Mouse (Mus musculus) heart, embryonic 14.5 days (tissue): ENCODE measurements around the gene Mdm2. TPM values are rescaled to one million over a fixed set of nuclear protein-coding genes. Genes with fewer than 3 reads are reported as not detected.
A peak's percentile ranks its signal among the peaks of the same experiment; 100 is the strongest.

Experiments
- ATAC-seq: fragments of 200-750 bp; cut with Nextera tagmentation; 2 replicates; pipeline ENCODE4 v1.8.0; 2017; ENCODE audit warnings: low read depth, moderate TSS enrichment; ENCODE audit not compliant: insufficient number of reproducible peaks, insufficient read depth, low FRiP score
- H3K27ac ChIP-seq, 2 experiments: fragments of 200-500 bp in 1 of 2; fragments of 300-500 bp in 1 of 2; sonication (generic) in 1 of 2; replicated peaks in 1 of 2; 2 replicates each; pipeline ENCODE4 v1.5.1; 2012 to 2014; ENCODE audit warnings: low read depth in 2 of 2, low read length in 2 of 2, control low read depth in 1 of 2, mild to moderate bottlenecking in 1 of 2, mixed read lengths in 1 of 2; ENCODE audit not compliant: control insufficient read depth in 1 of 2, insufficient read depth in 1 of 2
- H3K27me3 ChIP-seq: fragments of 300-500 bp; sonication (generic); 2 replicates; pipeline ENCODE4 v1.6.1; 2014; ENCODE audit warnings: mild to moderate bottlenecking, low read length, control low read depth; ENCODE audit not compliant: control insufficient read depth, insufficient read depth
- H3K36me3 ChIP-seq: fragments of 300-500 bp; sonication (generic); 2 replicates; pipeline ENCODE4 v1.6.1; 2014; ENCODE audit warnings: mild to moderate bottlenecking, control low read depth, low read length, mixed read lengths; ENCODE audit not compliant: control insufficient read depth, insufficient read depth
- H3K4me1 ChIP-seq, 2 experiments: fragments of 200-500 bp in 1 of 2; fragments of 300-500 bp in 1 of 2; sonication (generic) in 1 of 2; 2 replicates each; pipeline ENCODE4 v1.6.1; 2012 to 2014; ENCODE audit warnings: low read length in 2 of 2, control low read depth in 1 of 2, mixed read lengths in 1 of 2; ENCODE audit not compliant: control insufficient read depth in 2 of 2, insufficient read depth in 2 of 2
- H3K4me2 ChIP-seq: fragments of 300-500 bp; sonication (generic); 2 replicates; pipeline ENCODE4 v1.6.1; 2014; ENCODE audit warnings: mild to moderate bottlenecking, low read length
- H3K4me3 ChIP-seq, 2 experiments: fragments of 200-500 bp in 1 of 2; fragments of 300-500 bp in 1 of 2; sonication (generic) in 1 of 2; 2 replicates each; pipeline ENCODE4 v1.5.1; 2012 to 2014; ENCODE audit warnings: low read length in 2 of 2, mild to moderate bottlenecking in 2 of 2, control low read depth in 1 of 2, low read depth in 1 of 2, moderate library complexity in 1 of 2; ENCODE audit not compliant: control insufficient read depth in 1 of 2, insufficient read depth in 1 of 2
- H3K9ac ChIP-seq: fragments of 300-500 bp; sonication (generic); 2 replicates; pipeline ENCODE4 v1.6.1; 2014; ENCODE audit warnings: mild to moderate bottlenecking, low read length
- H3K9me3 ChIP-seq: fragments of 300-500 bp; sonication (generic); 2 replicates; pipeline ENCODE4 v1.6.1; 2016; ENCODE audit warnings: low read length, control low read depth; ENCODE audit not compliant: control insufficient read depth
- WGBS: fragments of 180-500 bp; shearing (Covaris S2); extraction: QIAGEN DNeasy Blood & Tissue Kit; methylation state at CpG from one replicate; pipeline ENCODE4 v1.1.7; 2014; 5-methylcytosine and 5-hydroxymethylcytosine counted together
- polyA plus RNA-seq: library from polyadenylated mRNA; unstranded; fragments of >200 nt; fragmentation: Nextera tagmentation; extraction: Ambion mirVana; gene quantifications from 2 replicates; pipeline ENCODE4 v1.2.1, GENCODE M21; 2014

Gene Mdm2
- polyA plus RNA-seq, 1 experiment from 2014 or later: 48.9 TPM

- Histone ChIP-seq H3K4me1 (0 out of 4 replicates have a peak, but pooled peaks cover 0 to 2% of the 10 kb centered on the region in 2 experiments), H3K9me3 (no peaks in the 10 kb centered on the region), H3K9ac (no peak overlapping the region), H3K4me3 (no peak overlapping the region), H3K27me3 (no peaks in the 10 kb centered on the region), H3K36me3 (no peaks in the 10 kb centered on the region), H3K4me2 (no peak overlapping the region), H3K27ac (no peak overlapping the region)
- WGBS: 80% methylated on average over 3 of the region's 3 CpGs
- ATAC-seq: no peak
These were observed 29.0 kb downstream of the Mdm2 start for GRCm38 (mm10) chr10:117681543-117681942.

- peaks cover 2 to 7% of the 10 kb centered on the region in 2 experiments; a peak in 2 of 4 replicates for H3K4me1 ChIP-seq
- no peak overlapping the region for H3K4me3 ChIP-seq
- no peaks in the 10 kb centered on the region for H3K27me3 ChIP-seq
- no peak overlapping the region for H3K27ac ChIP-seq
- H3K4me2 ChIP-seq: no peak overlapping the region
- ATAC-seq: no peak
- no peaks in the 10 kb centered on the region for H3K9me3 ChIP-seq
- no peaks in the 10 kb centered on the region for H3K36me3 ChIP-seq
- no peak overlapping the region for H3K9ac ChIP-seq
- 84% methylated on average over 12 of the region's 12 CpGs for WGBS
These were observed 29.6 kb downstream of the Mdm2 start for GRCm38 (mm10) chr10:117680868-117681513.

GRCm38 (mm10) chr10:117679963-117680473, 30.5 kb downstream of the Mdm2 start:
- H3K27me3 ChIP-seq: no peaks in the 10 kb centered on the region
- ATAC-seq: no peak
- no peak overlapping the region for H3K4me2 ChIP-seq
- H3K4me1 ChIP-seq: peaks cover 2 to 13% of the 10 kb centered on the region in 2 experiments; a peak in 3 of 4 replicates
- H3K9ac ChIP-seq: no peak overlapping the region
- no peak overlapping the region for H3K4me3 ChIP-seq
- no peaks in the 10 kb centered on the region for H3K9me3 ChIP-seq
- no peaks in the 10 kb centered on the region for H3K36me3 ChIP-seq
- 89% methylated on average over 14 of the region's 14 CpGs for WGBS
- H3K27ac ChIP-seq: no peak overlapping the region

- 78% methylated on average over 5 of the region's 5 CpGs for WGBS
- no peak overlapping the region for H3K9ac ChIP-seq
- no peak overlapping the region for H3K27ac ChIP-seq
- H3K36me3 ChIP-seq: no peaks in the 10 kb centered on the region
- no peaks in the 10 kb centered on the region for H3K9me3 ChIP-seq
- no peak for ATAC-seq
- H3K4me1 ChIP-seq: peaks cover 2 to 13% of the 10 kb centered on the region in 2 experiments; a peak in 3 of 4 replicates
- no peaks in the 10 kb centered on the region for H3K27me3 ChIP-seq
- H3K4me2 ChIP-seq: no peak overlapping the region
- no peak overlapping the region for H3K4me3 ChIP-seq
These were observed 31.4 kb downstream of the Mdm2 start for GRCm38 (mm10) chr10:117679029-117679686.

GRCm38 (mm10) chr10:117678357-117678756, 32.2 kb downstream of the Mdm2 start:
- H3K9me3 ChIP-seq: no peaks in the 10 kb centered on the region
- H3K4me2 ChIP-seq: no peak overlapping the region
- no peaks in the 10 kb centered on the region for H3K27me3 ChIP-seq
- H3K27ac ChIP-seq: no peak overlapping the region
- no peaks in the 10 kb centered on the region for H3K36me3 ChIP-seq
- WGBS: 47% methylated on average over 5 of the region's 5 CpGs
- no peak overlapping the region for H3K9ac ChIP-seq
- H3K4me1 ChIP-seq: peaks cover 2 to 13% of the 10 kb centered on the region in 2 experiments; a peak in 3 of 4 replicates
- no peak for ATAC-seq
- no peak overlapping the region for H3K4me3 ChIP-seq

- Histone ChIP-seq H3K27me3 (no peaks in the 10 kb centered on the region), H3K36me3 (no peaks in the 10 kb centered on the region), H3K4me3 (no peak overlapping the region), H3K9me3 (no peaks in the 10 kb centered on the region), H3K4me1 (peaks cover 2 to 13% of the 10 kb centered on the region in 2 experiments; a peak in 3 of 4 replicates), H3K27ac (no peak overlapping the region), H3K4me2 (no peak overlapping the region), H3K9ac (no peak overlapping the region)
- no peak for ATAC-seq
- WGBS: 66% methylated on average over 13 of the region's 13 CpGs
These were observed 32.9 kb downstream of the Mdm2 start for GRCm38 (mm10) chr10:117677494-117678236.

- WGBS: 14% methylated on average over 17 of the region's 17 CpGs
- Histone ChIP-seq H3K9me3 (no peaks in the 10 kb centered on the region), H3K4me2 (peak overlapping the region; percentile 79), H3K27me3 (no peaks in the 10 kb centered on the region), H3K9ac (peak overlapping the region; percentile 3), H3K4me1 (peaks cover 2 to 13% of the 10 kb centered on the region in 2 experiments; a peak in 3 of 4 replicates), H3K4me3 (peak overlapping the region; percentile 25 to 38), H3K36me3 (no peaks in the 10 kb centered on the region), H3K27ac (no peak overlapping the region)
- no peak for ATAC-seq
These were observed 33.8 kb downstream of the Mdm2 start for GRCm38 (mm10) chr10:117676644-117677313.
